Mouse (Mus musculus): Measurements from ENCODE around the gene Arntl2.

Gene Arntl2

GRCm38 (mm10) chr6:146781566-146781965 is 14.3 kb upstream of the Arntl2 start:
- DNase-seq = no peak

- DNase-seq = no peak
Measured at GRCm38 (mm10) chr6:146793527-146793926, 2.3 kb upstream of the Arntl2 start.

- peak in 1 of 2 experiments; percentile 6 for DNase-seq
Measured at GRCm38 (mm10) chr6:146795166-146795923, 510 bp upstream of the Arntl2 start.

- no peak for DNase-seq
Measured at GRCm38 (mm10) chr6:146797446-146797845, 1.6 kb downstream of the Arntl2 start.

GRCm38 (mm10) chr6:146809991-146810390 is 14.1 kb downstream of the Arntl2 start:
- DNase-seq = no peak

- DNase-seq = no peak
Measured at GRCm38 (mm10) chr6:146813007-146813406, 17.2 kb downstream of the Arntl2 start.

- DNase-seq = peak in 1 of 2 experiments; percentile 24
Measured at GRCm38 (mm10) chr6:146820177-146820965, 24.5 kb downstream of the Arntl2 start.

GRCm38 (mm10) chr6:146821958-146822357 is 26.1 kb downstream of the Arntl2 start:
- DNase-seq = no peak

GRCm38 (mm10) chr6:146824727-146825486 is 29.1 kb downstream of the Arntl2 start:
- DNase-seq = peak; percentile 81

GRCm38 (mm10) chr6:146825487-146825773 is 29.6 kb downstream of the Arntl2 start:
- DNase-seq = no peak

- no peak for DNase-seq
Measured at GRCm38 (mm10) chr6:146831320-146831719, 35.5 kb downstream of the Arntl2 start.

- DNase-seq = peak; percentile 65 to 75
Measured at GRCm38 (mm10) chr6:146833485-146834314, 37.8 kb downstream of the Arntl2 start.

- no peak for DNase-seq
Measured at GRCm38 (mm10) chr6:146834342-146834741, 38.5 kb downstream of the Arntl2 start.

- no peak for DNase-seq
Measured at GRCm38 (mm10) chr6:146835784-146836183, 39.9 kb downstream of the Arntl2 start.

GRCm38 (mm10) chr6:146837316-146837715 is 41.5 kb downstream of the Arntl2 start:
- no peak for DNase-seq

GRCm38 (mm10) chr6:146838366-146838765 is 42.5 kb downstream of the Arntl2 start:
- no peak for DNase-seq

GRCm38 (mm10) chr6:146838863-146839262 is 43.0 kb downstream of the Arntl2 start:
- no peak for DNase-seq

GRCm38 (mm10) chr6:146844867-146845266 is 49.0 kb downstream of the Arntl2 start:
- DNase-seq = no peak

- no peak for DNase-seq
Measured at GRCm38 (mm10) chr6:146845347-146845746, 49.5 kb downstream of the Arntl2 start.

- DNase-seq = no peak
Measured at GRCm38 (mm10) chr6:146845961-146846750, 50.3 kb downstream of the Arntl2 start.

- no peak for DNase-seq
Measured at GRCm38 (mm10) chr6:146847402-146847801, 51.5 kb downstream of the Arntl2 start.

GRCm38 (mm10) chr6:146848281-146848680 is 52.4 kb downstream of the Arntl2 start:
- DNase-seq = no peak

All from kidney, postnatal 4 days (tissue).